13 mouse cellular contexts compared by ENCODE assay signal in the genomic region with DNA sequence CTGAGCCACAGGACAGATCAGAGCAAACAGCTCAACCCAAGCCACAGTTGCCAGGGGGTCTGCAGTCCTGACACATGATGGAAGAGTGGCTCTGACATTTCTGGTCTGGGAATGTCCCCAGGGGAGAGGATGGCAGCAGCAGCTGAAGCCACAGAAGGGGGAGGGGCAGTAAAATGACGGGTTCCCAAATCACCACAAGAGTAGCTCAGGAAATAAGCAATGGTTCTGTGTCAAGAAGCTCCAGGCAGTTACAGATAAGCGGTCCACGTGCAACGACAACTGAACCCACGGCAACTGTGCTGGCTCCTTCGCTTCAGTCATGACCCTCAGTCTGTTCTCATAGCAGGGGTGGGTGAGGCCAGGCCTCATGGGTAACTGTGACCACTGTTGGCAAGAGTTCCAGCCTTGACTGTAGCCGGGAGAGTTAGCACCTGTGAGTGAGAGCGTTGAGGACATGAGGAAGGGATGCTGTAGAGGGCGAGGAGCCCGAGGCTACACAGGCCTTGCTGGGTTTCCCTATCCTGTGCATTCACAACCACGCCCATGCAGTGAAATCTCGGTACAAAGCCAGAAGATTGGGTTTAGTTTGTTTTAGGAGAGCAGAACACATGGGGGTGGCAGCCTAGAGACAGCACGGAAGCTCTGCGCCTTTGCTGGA. TPM values are rescaled to one million over a fixed set of nuclear protein-coding genes. Genes with fewer than 3 reads are reported as not detected.
DNase-seq lines count a peak whose midpoint lies in the region; ATAC-seq and TF ChIP-seq lines count a peak whose summit lies in the region.
"Not testable (repeated sequence)": the region's sequence is repeated elsewhere in the genome, so short reads cannot be mapped to it uniquely, and the experiment has no call there.
"Had no signal": no experiment of that assay in that cellular context is flagged by ENCODE, and none has a peak within 500 bp of the region (broad histone marks: within the 10 kb centered on the region; RNA-seq: fewer than 3 reads in every experiment).

No protein-coding gene starts in this region.

- H3K36me3 ChIP-seq in hindbrain, embryonic 10.5 days; lung, embryonic 14.5 days (ENCODE audit: insufficient read depth): not testable (repeated sequence)

- not testable (repeated sequence) for TF ChIP-seq CTCF in lung, embryonic 14.5 days (IDR thresholded peaks at IDR 0.05; ENCODE audit: low read depth)

- not testable (repeated sequence) for H3K4me3 ChIP-seq in hindbrain, embryonic 10.5 days; lung, embryonic 14.5 days (ENCODE audit: low read depth, low read length)

- H3K9ac ChIP-seq in lung, embryonic 14.5 days = not testable (repeated sequence)

- not testable (repeated sequence) for H3K4me2 ChIP-seq in lung, embryonic 14.5 days

- not testable (repeated sequence) for ATAC-seq in lung, embryonic 14.5 days (ENCODE audit: insufficient read depth)
- ATAC-seq in megakaryocyte progenitor cell, adult 5-6 weeks (replicated peaks; ENCODE audit: poor library complexity) = peak; percentile 66

- 0 out of 2 replicates have a peak overlapping the region, but pooled peaks have one; percentile 29 for H3K27ac ChIP-seq in hindbrain, embryonic 10.5 days
- not testable (repeated sequence) for H3K27ac ChIP-seq in lung, embryonic 14.5 days (ENCODE audit: low read depth)

- peak; percentile 38 for DNase-seq in ES-CJ7 (ENCODE audit: low read depth, low spot score)
- DNase-seq in c-Kit-positive CD71-negative TER-119-negative erythroid progenitor cells, embryonic 14.5 days (ENCODE audit: low read depth) = peak; percentile 8
- DNase-seq in embryo, embryonic 10.5 days (ENCODE audit: low spot score) = peak; percentile 13
- peak; percentile 5 for DNase-seq in hindbrain, embryonic 10.5 days (ENCODE audit: low spot score)
- DNase-seq in lung, embryonic 14.5 days = peak; percentile 36
- DNase-seq in retina, embryonic 14.5 days (ENCODE audit: low spot score) = peak; percentile 60

- 78% methylated on average over 14 of the region's 14 CpGs for WGBS in hindbrain, embryonic 10.5 days
- WGBS in lung, embryonic 14.5 days = 58% methylated on average over 14 of the region's 14 CpGs

- peaks cover 14% of the 10 kb centered on the region for H3K4me1 ChIP-seq in hindbrain, embryonic 10.5 days (replicated peaks)
- H3K4me1 ChIP-seq in lung, embryonic 14.5 days (ENCODE audit: insufficient read depth) = not testable (repeated sequence)

- H3K27me3 ChIP-seq in hindbrain, embryonic 10.5 days (ENCODE audit: insufficient read depth, poor library complexity, severe bottlenecking); lung, embryonic 14.5 days (ENCODE audit: insufficient read depth, low read length): not testable (repeated sequence)

- H3K9me3 ChIP-seq in hindbrain, embryonic 10.5 days; lung, embryonic 14.5 days (ENCODE audit: low read depth, low read length): not testable (repeated sequence)

RNA-seq across cellular contexts. Expression of gene Gm14226, which starts 48.2 kb away (rescaled TPM):
- 0.14 and 0.31 TPM in 2 replicates for polyA plus RNA-seq in hindbrain, embryonic 10.5 days (2016; fragmentation: Nextera tagmentation; extraction: Ambion mirVana)
- polyA plus RNA-seq in lung, embryonic 14.5 days (2014; fragmentation: Nextera tagmentation; extraction: Ambion mirVana) = 0.26 and 0.38 TPM in 2 replicates
- total RNA-seq in megakaryocyte progenitor cell, adult 5-6 weeks (2015) = not detected in 2 replicates
- not detected in 2 replicates for total RNA-seq in megakaryocyte progenitor cell, adult 5-6 weeks (2017)
- total RNA-seq: gastrocnemius, adult 2 months; gastrocnemius, postnatal 36 days; midbrain, postnatal 0 days had no signal
- polyA plus RNA-seq: erythroblast, embryonic 14.5 days; G1E; myocyte had no signal

Comparison
In these comparisons a context has a peak if more than half of its experiments do, and no peak if none do; other contexts are left out.
1. DNase-seq: peak in every context shown above with its lines; median percentile 60 in retina, embryonic 14.5 days; 38 in ES-CJ7; 36 in lung, embryonic 14.5 days; 13 in embryo, embryonic 10.5 days; 8 in c-Kit-positive CD71-negative TER-119-negative erythroid progenitor cells, embryonic 14.5 days; 5 in hindbrain, embryonic 10.5 days.